15 mouse cellular contexts compared by ENCODE assay signal in the genomic region with DNA sequence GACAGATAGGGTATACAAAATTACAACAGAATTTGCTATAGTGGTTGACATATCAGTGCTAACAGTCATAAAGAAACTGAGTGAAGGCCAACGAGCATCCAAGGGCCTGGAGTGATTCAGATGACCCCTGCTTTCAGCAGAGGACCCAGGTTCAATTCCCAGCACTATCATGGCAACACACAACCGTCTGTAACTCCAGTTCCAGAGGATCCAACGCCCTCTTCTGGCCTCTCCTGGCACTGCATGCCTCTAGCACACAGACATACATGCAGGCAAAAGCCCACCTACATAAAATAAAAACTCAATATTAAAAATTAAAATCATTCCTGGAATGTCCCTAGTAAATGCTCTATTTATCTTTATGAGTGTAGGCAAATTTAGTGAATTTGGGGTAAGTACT. TPM values are rescaled to one million over a fixed set of nuclear protein-coding genes. Genes with fewer than 3 reads are reported as not detected.
"Had no signal": no experiment of that assay in that cellular context is flagged by ENCODE, and none has a peak within 500 bp of the region (broad histone marks: within the 10 kb centered on the region; RNA-seq: fewer than 3 reads in every experiment).

No protein-coding gene starts in this region.

- H3K9me3 ChIP-seq: limb, embryonic 12.5 days; liver, embryonic 15.5 days had no signal

- ATAC-seq: midbrain, embryonic 16.5 days had no signal

- H3K27ac ChIP-seq: limb, embryonic 12.5 days; liver, embryonic 15.5 days; macrophage had no signal

- H3K27me3 ChIP-seq: limb, embryonic 12.5 days; liver, embryonic 15.5 days had no signal

- H3K4me3 ChIP-seq: limb, embryonic 12.5 days; liver, embryonic 15.5 days; megakaryocyte, embryonic 14.5 days had no signal

- DNase-seq: kidney, adult 18-20 months; kidney, postnatal 25 days; layer of hippocampus, adult 9-11 months; liver; lung, adult 2 months; lung, postnatal 10 days; right cerebral cortex, postnatal 14 days; thymus, adult 2 months; thymus, postnatal 25 days had no signal

- H3K4me1 ChIP-seq: liver, embryonic 15.5 days; megakaryocyte, embryonic 14.5 days had no signal

- H3K36me3 ChIP-seq: limb, embryonic 12.5 days; liver, embryonic 15.5 days had no signal

- H3K9ac ChIP-seq: limb, embryonic 12.5 days; liver, embryonic 15.5 days had no signal

- H3K4me2 ChIP-seq: limb, embryonic 12.5 days; liver, embryonic 15.5 days; midbrain, embryonic 11.5 days had no signal

RNA-seq across cellular contexts. Expression of gene Sox5, which starts 59.7 kb away (rescaled TPM):
- polyA plus RNA-seq: macrophage had no signal
